Mouse (Mus musculus) thymus, adult 2 months (tissue): ENCODE measurements at regions not wholly inside any gene's neighbourhood (a gene's known extent, or its start where the extent isn't known, plus 50 kb on each side); places are given as distances from the start of the nearest gene placed in this dataset.

ENCODE experiments used
- DNase-seq: peaks from one replicate; pipeline ENCODE4 v3.0.0; 2021
- H3K27ac ChIP-seq: fragments of 200-500 bp; 2 replicates; pipeline ENCODE4 v1.5.1; 2012; ENCODE audit warnings: low read length, control low read depth; ENCODE audit not compliant: control insufficient read depth, insufficient read depth
- H3K27me3 ChIP-seq: fragments of 200-500 bp; 2 replicates; pipeline ENCODE4 v1.6.1; 2012; ENCODE audit warnings: mild to moderate bottlenecking, low read length, moderate library complexity, mixed read lengths; ENCODE audit not compliant: control insufficient read depth, insufficient read depth
- H3K36me3 ChIP-seq: fragments of 200-500 bp; 2 replicates; pipeline ENCODE4 v1.6.1; 2012; ENCODE audit warnings: mild to moderate bottlenecking, low read length, moderate library complexity; ENCODE audit not compliant: control insufficient read depth, insufficient read depth
- H3K4me1 ChIP-seq: fragments of 200-500 bp; replicated peaks from 2 replicates; pipeline ENCODE4 v1.6.1; 2012; ENCODE audit warnings: low read length; ENCODE audit not compliant: control insufficient read depth, insufficient read depth
- H3K4me3 ChIP-seq: fragments of 200-500 bp; 2 replicates; pipeline ENCODE4 v1.5.1; 2012; ENCODE audit warnings: mild to moderate bottlenecking, low read length, control low read depth, moderate library complexity; ENCODE audit not compliant: control insufficient read depth, insufficient read depth
- CTCF ChIP-seq: fragments of 200-500 bp; IDR thresholded peaks from 2 replicates; pipeline ENCODE4 v1.5.1; 2012; ENCODE audit warnings: mild to moderate bottlenecking, control low read depth, low read length, moderate library complexity, borderline replicate concordance; ENCODE audit not compliant: control insufficient read depth, poor library complexity, insufficient read depth; ENCODE audit errors: extremely low read depth
- POLR2A ChIP-seq: fragments of 200-500 bp; IDR thresholded peaks from 2 replicates; pipeline ENCODE4 v1.6.1; 2012; ENCODE audit warnings: mild to moderate bottlenecking, low read length, control low read depth, moderate library complexity; ENCODE audit not compliant: control insufficient read depth, poor library complexity, insufficient read depth; ENCODE audit errors: extremely low read depth
- WGBS: fragments of 180-500 bp; shearing (Covaris S2); methylation state at CpG from one replicate; pipeline ENCODE4 v1.1.7; 2018; 5-methylcytosine and 5-hydroxymethylcytosine counted together

DNA sequence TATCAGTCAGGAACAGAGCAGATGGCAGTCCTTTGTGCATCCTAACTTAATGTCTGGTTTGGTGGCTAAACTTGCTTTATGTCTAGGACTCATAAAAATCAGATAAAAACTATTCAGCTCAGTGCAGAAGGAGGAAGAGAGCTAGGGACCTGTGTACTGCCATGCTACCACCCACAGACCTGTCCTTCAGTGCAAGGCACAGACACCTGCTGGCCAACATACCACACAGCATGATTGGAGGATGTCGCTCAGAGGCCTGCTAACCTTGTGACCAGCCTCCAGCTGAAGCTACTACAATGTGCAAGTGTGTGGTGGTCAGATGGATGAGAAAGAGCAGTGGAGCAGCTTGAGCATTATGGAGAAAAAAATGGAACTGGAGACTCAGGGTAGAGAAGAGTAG is 73.0 kb upstream of the Ppp6c start:
- H3K27me3 ChIP-seq, result no peaks in the 10 kb centered on the region
- no peak overlapping the region for H3K27ac ChIP-seq
- WGBS, result 90% methylated on average over 1 of the region's 1 CpGs
- TF ChIP-seq POLR2A (no peak), CTCF (no peak)
- H3K36me3 ChIP-seq, result no peaks in the 10 kb centered on the region
- no peak for DNase-seq
- H3K4me1 ChIP-seq, result no peaks in the 10 kb centered on the region
- no peak overlapping the region for H3K4me3 ChIP-seq

DNA sequence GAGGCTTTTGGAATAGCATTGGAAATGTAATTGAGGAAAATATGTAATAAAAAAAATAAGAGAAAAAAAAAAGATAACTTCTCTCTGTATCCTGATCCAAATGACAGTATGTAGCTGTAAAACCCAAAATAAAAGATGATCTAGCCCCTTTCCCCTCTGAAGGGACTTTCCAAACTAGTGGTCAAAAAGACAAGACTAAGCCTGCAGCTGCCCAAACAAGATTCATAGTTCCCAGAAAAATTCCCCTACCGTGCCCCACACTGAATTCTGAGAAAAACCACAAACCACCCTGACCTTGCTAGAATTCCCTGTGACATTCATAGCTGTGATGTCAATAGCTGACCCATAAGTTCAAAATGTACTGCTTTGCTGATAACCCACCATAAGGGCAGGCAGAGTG is 69.2 kb upstream of the Ppp6c start:
- H3K36me3 ChIP-seq, result no peaks in the 10 kb centered on the region
- no peak overlapping the region for H3K4me3 ChIP-seq
- no peak overlapping the region for H3K27ac ChIP-seq
- TF ChIP-seq CTCF, result no peak
- no peak for TF ChIP-seq POLR2A
- H3K4me1 ChIP-seq, result no peaks in the 10 kb centered on the region
- no peak for DNase-seq
- no peaks in the 10 kb centered on the region for H3K27me3 ChIP-seq
- 14% methylated on average over 1 of the region's 1 CpGs for WGBS

GRCm38 (mm10) chr2:39278218-39278617 is 52.0 kb upstream of the Ppp6c start:
- TF ChIP-seq CTCF, result no peak
- Histone ChIP-seq H3K4me3 (no peak overlapping the region), H3K36me3 (no peaks in the 10 kb centered on the region), H3K27me3 (no peaks in the 10 kb centered on the region), H3K4me1 (no peaks in the 10 kb centered on the region), H3K27ac (no peak overlapping the region)
- WGBS, result 56% methylated on average over 1 of the region's 1 CpGs
- no peak for DNase-seq
